Mouse (Mus musculus): Measurements from ENCODE around the gene Olfr522. TPM values are rescaled to one million over a fixed set of nuclear protein-coding genes. Genes with fewer than 3 reads are reported as not detected.

Olfr522 gene
- polyA plus RNA-seq (2016; fragmentation: Nextera tagmentation; extraction: Ambion mirVana) = not detected in 2 replicates

- Histone ChIP-seq H3K27me3 (no peaks in the 10 kb centered on the region), H3K4me3 (replicated peaks) (no peak within 1 kb of the TSS), H3K4me2 (no peak within 1 kb of the TSS), H3K4me1 (no peaks in the 10 kb centered on the region), H3K27ac (no peak within 1 kb of the TSS), H3K9ac (no peak within 1 kb of the TSS), H3K9me3 (no peaks in the 10 kb centered on the region), H3K36me3 (replicated peaks) (no peaks in the 10 kb centered on the region)
- ATAC-seq (ENCODE audit: low FRiP score) = no peak
- WGBS = 78% methylated on average over 7 of the region's 7 CpGs
Observed at GRCm38 (mm10) chr7:140164664-140165063, at the start of gene Olfr522. Gene Olfr522, minus strand, starts transcription at chr7:140164764.

GRCm38 (mm10) chr7:140213841-140214240 is 49.3 kb upstream of the Olfr522 start:
- no peaks in the 10 kb centered on the region for H3K4me1 ChIP-seq
- ATAC-seq (ENCODE audit: low FRiP score) = no peak
- H3K9me3 ChIP-seq = no peaks in the 10 kb centered on the region
- H3K27ac ChIP-seq = no peak overlapping the region
- H3K4me2 ChIP-seq = no peak overlapping the region
- WGBS = 90% methylated on average over 5 of the region's 5 CpGs
- H3K27me3 ChIP-seq = no peaks in the 10 kb centered on the region
- H3K4me3 ChIP-seq (replicated peaks) = no peak overlapping the region
- no peaks in the 10 kb centered on the region for H3K36me3 ChIP-seq (replicated peaks)
- H3K9ac ChIP-seq = no peak overlapping the region

- no peak overlapping the region for H3K4me2 ChIP-seq
- H3K4me1 ChIP-seq = no peaks in the 10 kb centered on the region
- no peaks in the 10 kb centered on the region for H3K9me3 ChIP-seq
- H3K9ac ChIP-seq = no peak overlapping the region
- H3K27me3 ChIP-seq = no peaks in the 10 kb centered on the region
- 88% methylated on average over 3 of the region's 3 CpGs for WGBS
- no peak overlapping the region for H3K4me3 ChIP-seq (replicated peaks)
- H3K27ac ChIP-seq = no peak overlapping the region
- no peak for ATAC-seq (ENCODE audit: low FRiP score)
- no peaks in the 10 kb centered on the region for H3K36me3 ChIP-seq (replicated peaks)
Observed at GRCm38 (mm10) chr7:140208677-140209076, 44.1 kb upstream of the Olfr522 start.

GRCm38 (mm10) chr7:140208153-140208552 is 43.6 kb upstream of the Olfr522 start:
- Histone ChIP-seq H3K27ac (no peak overlapping the region), H3K9ac (no peak overlapping the region), H3K4me2 (no peak overlapping the region), H3K36me3 (replicated peaks) (no peaks in the 10 kb centered on the region), H3K4me1 (no peaks in the 10 kb centered on the region), H3K27me3 (no peaks in the 10 kb centered on the region), H3K4me3 (replicated peaks) (no peak overlapping the region), H3K9me3 (no peaks in the 10 kb centered on the region)
- 82% methylated on average over 8 of the region's 8 CpGs for WGBS
- no peak for ATAC-seq (ENCODE audit: low FRiP score)

- H3K9ac ChIP-seq = no peak overlapping the region
- no peaks in the 10 kb centered on the region for H3K27me3 ChIP-seq
- no peak overlapping the region for H3K27ac ChIP-seq
- WGBS = 76% methylated on average over 3 of the region's 3 CpGs
- no peak overlapping the region for H3K4me2 ChIP-seq
- H3K4me3 ChIP-seq (replicated peaks) = no peak overlapping the region
- no peaks in the 10 kb centered on the region for H3K36me3 ChIP-seq (replicated peaks)
- ATAC-seq (ENCODE audit: low FRiP score) = no peak
- no peaks in the 10 kb centered on the region for H3K4me1 ChIP-seq
- no peaks in the 10 kb centered on the region for H3K9me3 ChIP-seq
Observed at GRCm38 (mm10) chr7:140206904-140207303, 42.3 kb upstream of the Olfr522 start.

- no peaks in the 10 kb centered on the region for H3K4me1 ChIP-seq
- H3K9ac ChIP-seq = no peak within 1 kb of the TSS
- no peak within 1 kb of the TSS for H3K4me2 ChIP-seq
- H3K27me3 ChIP-seq = no peaks in the 10 kb centered on the region
- no peak for ATAC-seq (ENCODE audit: low FRiP score)
- H3K27ac ChIP-seq = no peak within 1 kb of the TSS
- H3K9me3 ChIP-seq = no peaks in the 10 kb centered on the region
- no peaks in the 10 kb centered on the region for H3K36me3 ChIP-seq (replicated peaks)
- H3K4me3 ChIP-seq (replicated peaks) = no peak within 1 kb of the TSS
Observed at GRCm38 (mm10) chr7:140205864-140206263, 41.3 kb upstream of the Olfr522 start, which contains the start of gene Olfr524. Gene Olfr524, minus strand, starts transcription at chr7:140205964.

GRCm38 (mm10) chr7:140201090-140201489 is 36.5 kb upstream of the Olfr522 start:
- H3K27ac ChIP-seq = no peak overlapping the region
- no peak for ATAC-seq (ENCODE audit: low FRiP score)
- H3K4me1 ChIP-seq = no peaks in the 10 kb centered on the region
- no peak overlapping the region for H3K4me3 ChIP-seq (replicated peaks)
- H3K9me3 ChIP-seq = no peaks in the 10 kb centered on the region
- no peak overlapping the region for H3K4me2 ChIP-seq
- WGBS = 90% methylated on average over 4 of the region's 4 CpGs
- H3K27me3 ChIP-seq = no peaks in the 10 kb centered on the region
- no peak overlapping the region for H3K9ac ChIP-seq
- no peaks in the 10 kb centered on the region for H3K36me3 ChIP-seq (replicated peaks)

- no peaks in the 10 kb centered on the region for H3K27me3 ChIP-seq
- H3K4me3 ChIP-seq (replicated peaks) = no peak overlapping the region
- no peak overlapping the region for H3K9ac ChIP-seq
- H3K9me3 ChIP-seq = no peaks in the 10 kb centered on the region
- no peak overlapping the region for H3K4me2 ChIP-seq
- no peaks in the 10 kb centered on the region for H3K4me1 ChIP-seq
- no peak for ATAC-seq (ENCODE audit: low FRiP score)
- H3K27ac ChIP-seq = no peak overlapping the region
- no peaks in the 10 kb centered on the region for H3K36me3 ChIP-seq (replicated peaks)
- WGBS = 84% methylated on average over 8 of the region's 8 CpGs
Observed at GRCm38 (mm10) chr7:140196002-140196401, 31.4 kb upstream of the Olfr522 start.

- 95% methylated on average over 4 of the region's 4 CpGs for WGBS
- H3K9me3 ChIP-seq = no peaks in the 10 kb centered on the region
- no peak overlapping the region for H3K9ac ChIP-seq
- H3K27ac ChIP-seq = no peak overlapping the region
- ATAC-seq (ENCODE audit: low FRiP score) = no peak
- no peak overlapping the region for H3K4me2 ChIP-seq
- no peaks in the 10 kb centered on the region for H3K4me1 ChIP-seq
- H3K4me3 ChIP-seq (replicated peaks) = no peak overlapping the region
- no peaks in the 10 kb centered on the region for H3K27me3 ChIP-seq
- H3K36me3 ChIP-seq (replicated peaks) = no peaks in the 10 kb centered on the region
Observed at GRCm38 (mm10) chr7:140194031-140194430, 29.5 kb upstream of the Olfr522 start.

- 83% methylated on average over 2 of the region's 2 CpGs for WGBS
- no peak for ATAC-seq (ENCODE audit: low FRiP score)
Observed at GRCm38 (mm10) chr7:140192851-140193250, 28.3 kb upstream of the Olfr522 start.

GRCm38 (mm10) chr7:140192445-140192844 is 27.9 kb upstream of the Olfr522 start:
- Histone ChIP-seq H3K9me3 (no peaks in the 10 kb centered on the region), H3K27me3 (no peaks in the 10 kb centered on the region), H3K4me2 (no peak overlapping the region), H3K36me3 (replicated peaks) (no peaks in the 10 kb centered on the region), H3K27ac (no peak overlapping the region), H3K9ac (no peak overlapping the region), H3K4me3 (replicated peaks) (no peak overlapping the region), H3K4me1 (no peaks in the 10 kb centered on the region)
- no peak for ATAC-seq (ENCODE audit: low FRiP score)
- 58% methylated on average over 2 of the region's 2 CpGs for WGBS

More at GRCm38 (mm10) chr7:140192851-140193250, 28.3 kb upstream of the Olfr522 start:
- no peaks in the 10 kb centered on the region for H3K4me1 ChIP-seq
- no peak overlapping the region for H3K4me3 ChIP-seq (replicated peaks)
- no peaks in the 10 kb centered on the region for H3K27me3 ChIP-seq
- no peak overlapping the region for H3K4me2 ChIP-seq
- no peaks in the 10 kb centered on the region for H3K9me3 ChIP-seq
- H3K9ac ChIP-seq = no peak overlapping the region
- no peaks in the 10 kb centered on the region for H3K36me3 ChIP-seq (replicated peaks)
- H3K27ac ChIP-seq = no peak overlapping the region

- no peaks in the 10 kb centered on the region for H3K9me3 ChIP-seq
- H3K4me3 ChIP-seq (replicated peaks) = no peak overlapping the region
- H3K27ac ChIP-seq = no peak overlapping the region
- H3K27me3 ChIP-seq = no peaks in the 10 kb centered on the region
- no peak overlapping the region for H3K4me2 ChIP-seq
- no peaks in the 10 kb centered on the region for H3K4me1 ChIP-seq
- no peaks in the 10 kb centered on the region for H3K36me3 ChIP-seq (replicated peaks)
- ATAC-seq (ENCODE audit: low FRiP score) = no peak
- 77% methylated on average over 1 of the region's 1 CpGs for WGBS
- H3K9ac ChIP-seq = no peak overlapping the region
Observed at GRCm38 (mm10) chr7:140190435-140190834, 25.9 kb upstream of the Olfr522 start.

GRCm38 (mm10) chr7:140188391-140189328 is 24.1 kb upstream of the Olfr522 start:
- Histone ChIP-seq H3K9ac (no peak overlapping the region), H3K27ac (no peak overlapping the region), H3K36me3 (replicated peaks) (no peaks in the 10 kb centered on the region), H3K4me1 (no peaks in the 10 kb centered on the region), H3K4me3 (replicated peaks) (no peak overlapping the region), H3K27me3 (no peaks in the 10 kb centered on the region), H3K9me3 (no peaks in the 10 kb centered on the region), H3K4me2 (no peak overlapping the region)
- WGBS = 64% methylated on average over 4 of the region's 4 CpGs
- no peak for ATAC-seq (ENCODE audit: low FRiP score)

Measured in forebrain, embryonic 12.5 days (tissue).